Mouse (Mus musculus): ENCODE results near the gene Timm10. TPM values are rescaled to one million over a fixed set of nuclear protein-coding genes. Genes with fewer than 3 reads are reported as not detected.
A peak's percentile ranks its signal among the peaks of the same experiment; 100 is the strongest.
"Not testable (repeated sequence)": the region's sequence is repeated elsewhere in the genome, so short reads cannot be mapped to it uniquely, and the experiment has no call there.

Gene Timm10
- total RNA-seq (2021), result 10 to 100 TPM; 42.9 to 46.1 TPM
- long read RNA-seq, experiment 1, transcript Timm10-201 (3 exons, 690 nt), result major isoform, 19 of 20 reads
- long read RNA-seq, experiment 1, partial matches to known transcripts, result 0 of 20 reads
- long read RNA-seq, experiment 1, other reads (novel, unspliced or antisense), result 1 of 20 reads
- long read RNA-seq, experiment 2, transcript Timm10-201 (3 exons, 690 nt), result major isoform, 13 of 14 reads
- long read RNA-seq, experiment 2, partial matches to known transcripts, result 0 of 14 reads
- long read RNA-seq, experiment 2, other reads (novel, unspliced or antisense), result 1 of 14 reads

DNA sequence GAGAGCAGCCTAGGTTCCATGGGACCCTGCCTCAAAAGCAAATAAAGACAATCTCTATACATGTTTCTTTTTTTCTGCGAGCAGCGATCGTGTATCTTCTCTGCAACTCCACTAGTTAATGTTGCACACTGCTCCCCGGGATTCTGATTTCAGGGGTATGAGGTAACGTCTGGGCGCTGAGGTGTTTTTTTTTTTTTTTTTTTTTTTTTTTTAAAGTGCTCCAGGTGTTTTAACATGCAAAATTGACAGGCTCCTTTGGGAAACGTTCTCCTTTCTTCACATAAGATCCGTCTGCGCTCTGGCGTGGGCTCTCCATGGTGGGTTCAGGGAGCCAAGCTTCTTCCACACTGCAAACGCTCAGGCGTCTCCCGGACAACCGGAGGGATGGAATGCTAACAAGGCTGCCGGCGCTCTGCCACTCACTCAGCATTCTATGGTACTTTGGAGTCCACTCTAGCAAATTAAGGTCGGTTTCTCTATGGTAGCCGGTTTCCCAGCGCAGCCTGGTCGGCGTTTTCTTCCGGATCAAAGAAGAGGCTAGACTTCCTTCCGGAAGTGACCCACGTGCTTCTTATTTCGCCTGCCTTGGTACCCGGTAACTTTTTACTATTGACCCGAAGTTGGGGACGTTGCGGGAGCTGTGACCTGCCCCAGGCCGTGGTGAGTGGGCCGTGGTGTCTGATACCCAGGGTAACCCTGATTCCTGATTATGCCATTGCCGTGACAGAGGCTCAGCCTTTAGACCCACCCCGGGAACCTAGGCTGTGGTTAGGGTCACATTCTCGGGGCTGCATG, at the start of gene Timm10:
Gene Timm10 (plus strand): TSS at position 510 of the 795 bp plus-strand sequence.
- DNase-seq, result peak; percentile 74

DNA sequence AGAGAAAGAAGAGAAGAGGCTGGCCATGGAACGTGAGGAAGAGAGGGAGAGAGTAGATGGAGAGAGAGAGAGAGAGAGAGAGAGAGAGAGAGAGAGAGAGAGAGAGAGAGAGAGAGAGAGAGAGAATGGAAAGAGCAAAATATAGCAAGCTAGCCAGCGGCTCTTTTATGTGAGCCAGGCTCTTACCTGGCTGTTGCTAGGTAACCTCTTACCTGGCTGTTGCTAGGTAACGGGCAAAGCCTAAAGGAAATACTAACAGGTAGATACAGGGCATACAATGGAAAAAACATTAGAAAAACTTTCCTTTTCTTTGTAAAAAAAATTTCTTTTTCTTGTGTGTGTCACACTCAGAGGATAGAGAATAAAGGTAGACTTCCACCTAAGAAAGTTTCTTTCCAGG, 49.1 kb upstream of the Timm10 start:
- DNase-seq, result no peak

DNA sequence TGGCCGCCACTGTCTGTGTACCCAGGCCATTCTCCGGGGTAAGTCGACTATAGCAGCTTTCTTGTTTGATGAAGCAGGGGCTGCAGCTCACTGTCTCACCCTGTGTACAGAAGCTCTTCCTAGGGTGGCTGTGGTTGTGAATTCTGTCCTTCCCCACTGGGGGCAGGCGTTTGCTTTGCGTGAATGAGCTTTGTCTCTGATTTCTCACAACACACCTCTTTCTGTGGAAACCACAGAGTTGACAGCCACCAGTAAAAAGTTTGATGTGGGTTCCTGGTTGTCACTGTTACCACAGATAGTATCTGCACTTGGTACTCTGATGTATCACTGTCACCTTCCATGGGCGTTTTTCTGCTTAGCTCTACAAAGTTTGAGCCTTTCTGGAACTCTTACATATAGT, 47.6 kb upstream of the Timm10 start:
- no peak for DNase-seq

DNA sequence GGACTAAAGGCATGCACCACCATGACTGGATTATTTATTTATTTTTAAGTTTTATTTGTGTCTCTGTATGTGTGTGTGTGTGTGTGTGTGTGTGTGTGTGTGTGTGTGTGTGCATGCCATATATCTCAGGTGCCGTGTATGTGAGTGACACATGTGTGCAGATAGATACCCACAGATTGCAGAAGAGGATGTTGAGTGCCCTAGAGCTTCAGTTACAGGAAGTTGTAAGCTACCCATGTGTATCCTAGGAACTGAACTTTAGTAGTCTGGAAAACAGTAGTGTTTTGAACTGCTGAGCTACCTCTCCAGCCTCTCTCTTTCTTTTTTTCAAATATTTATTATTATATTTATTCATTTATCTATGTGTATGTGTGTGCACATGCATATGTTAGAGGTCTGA, 43.5 kb upstream of the Timm10 start:
- no peak for DNase-seq

DNA sequence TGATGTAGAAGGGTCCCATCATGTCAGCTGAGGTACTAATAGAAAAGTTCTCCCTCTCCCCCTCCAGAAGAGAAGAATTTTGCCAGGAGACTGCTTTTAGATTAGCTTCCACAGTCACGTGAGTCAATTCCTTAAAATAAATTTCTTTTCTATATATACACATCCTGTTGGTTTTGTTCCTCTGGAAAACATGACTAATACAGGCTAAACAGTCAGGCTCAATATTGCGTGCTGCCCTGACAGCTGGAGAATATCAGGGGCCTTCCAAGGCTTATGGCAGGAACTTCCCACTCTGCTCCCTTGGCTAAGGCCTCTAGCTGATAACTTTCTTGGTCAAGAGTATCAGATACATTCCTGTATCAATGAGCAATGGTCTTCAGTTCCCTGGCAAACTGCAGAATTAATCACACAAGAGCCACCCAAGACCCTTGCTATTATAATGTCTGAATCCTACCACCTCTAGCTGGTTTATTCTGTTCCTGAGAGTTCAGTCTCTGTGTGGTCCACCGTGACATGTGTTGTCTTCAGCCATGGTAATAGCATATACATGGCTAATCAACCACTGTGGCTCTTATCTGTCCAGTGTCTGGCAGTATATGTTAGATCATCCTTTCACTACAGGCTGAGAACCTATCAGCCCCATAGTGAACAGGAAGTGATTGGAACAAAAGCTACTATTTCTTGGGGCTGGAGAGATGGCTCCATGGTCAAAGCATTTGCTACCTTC, 42.8 kb upstream of the Timm10 start:
- DNase-seq, result no peak

DNA sequence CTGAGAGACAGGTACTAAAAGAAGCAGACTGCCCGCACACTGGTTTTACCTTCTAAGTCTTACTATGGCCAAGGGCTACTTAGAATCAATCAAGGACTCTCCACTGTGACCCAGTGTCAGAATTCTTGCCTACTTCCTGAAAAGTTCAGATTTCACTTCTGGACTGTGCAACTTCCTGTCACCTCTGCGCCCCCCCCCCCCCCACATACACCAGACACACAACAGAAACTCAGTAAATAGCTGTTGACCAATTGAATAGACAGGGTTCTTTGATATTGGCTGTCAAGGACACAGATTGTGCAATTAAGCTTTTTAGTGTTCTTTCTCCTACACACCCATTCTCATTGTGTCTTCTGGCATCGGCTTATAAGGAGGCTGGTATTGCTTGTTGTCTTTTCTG, 38.5 kb upstream of the Timm10 start:
- no peak for DNase-seq

DNA sequence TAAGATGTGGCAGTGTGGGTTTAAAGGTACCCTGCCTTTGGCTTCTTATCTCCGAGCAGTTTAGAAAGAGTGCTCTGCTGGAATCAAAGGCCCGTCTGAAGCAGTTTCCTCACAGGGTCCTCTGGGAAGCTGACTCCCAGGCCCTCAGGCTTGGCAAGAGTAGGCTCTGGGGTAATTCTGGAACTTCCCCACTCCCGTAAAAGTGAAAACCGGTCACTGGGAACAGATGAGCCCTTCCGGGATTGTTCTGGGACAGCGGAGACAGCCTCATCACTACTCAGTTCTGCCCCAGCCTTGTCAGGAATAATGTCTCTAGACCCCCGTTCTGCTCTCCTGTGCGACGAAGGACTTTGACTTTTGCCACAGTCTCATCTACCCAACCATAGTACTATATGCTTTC, 36.4 kb upstream of the Timm10 start:
- no peak for DNase-seq

DNA sequence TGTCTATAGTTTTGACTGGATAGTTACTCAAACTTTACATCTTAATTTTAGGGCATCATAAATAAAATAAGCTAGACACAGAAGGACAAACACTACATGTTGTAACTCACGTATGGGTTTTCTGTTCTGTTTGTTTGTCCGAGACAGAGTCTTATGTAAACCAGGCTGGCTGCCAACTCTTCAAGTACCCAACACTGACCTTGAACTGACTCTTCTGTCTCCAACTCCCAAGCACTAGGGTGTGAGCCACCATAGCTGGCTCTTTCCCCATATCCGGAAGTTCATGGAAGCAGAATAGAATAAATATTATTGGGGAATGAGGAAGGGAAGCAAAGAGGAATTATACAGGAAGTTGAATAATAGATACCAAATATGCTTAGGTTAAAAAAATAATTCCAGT, 34.3 kb upstream of the Timm10 start:
- no peak for DNase-seq

DNA sequence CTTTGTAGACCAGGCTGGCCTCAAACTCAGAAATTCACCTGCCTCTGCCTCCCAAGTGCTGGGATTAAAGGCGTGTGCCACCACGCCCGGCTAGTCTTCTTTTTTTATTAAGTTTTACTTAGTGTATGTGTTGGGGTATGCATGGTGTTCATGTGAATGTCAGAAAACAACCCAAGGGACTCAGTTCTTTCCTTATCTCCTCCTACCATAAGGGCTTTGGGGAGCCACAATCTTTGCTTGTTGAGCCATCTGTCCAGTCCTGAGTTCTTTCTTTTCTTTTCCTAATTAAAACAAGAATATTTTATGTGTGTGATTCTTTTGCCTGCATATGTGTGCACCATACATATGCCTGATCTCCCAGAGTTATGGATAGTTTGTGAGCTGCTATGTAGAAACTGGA, 33.6 kb upstream of the Timm10 start:
- DNase-seq, result no peak

DNA sequence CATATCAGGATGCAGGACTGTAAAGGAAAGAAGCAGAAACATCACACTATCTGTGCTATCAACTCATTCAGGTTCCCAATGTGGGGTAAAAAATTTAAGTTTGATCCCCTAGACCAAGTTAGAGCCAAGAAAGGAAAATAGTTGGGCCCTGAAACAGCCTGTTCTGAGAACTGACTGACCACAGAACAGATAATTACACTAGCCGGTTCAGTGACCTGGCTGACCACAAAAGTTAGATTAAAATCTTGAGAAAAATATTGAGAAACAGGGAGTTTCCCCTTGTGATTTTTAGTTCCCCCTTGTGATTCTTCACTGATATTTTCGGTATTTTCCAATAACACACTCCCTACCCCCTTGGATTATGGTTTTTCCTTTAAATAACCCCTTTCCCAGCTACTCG, 32.9 kb upstream of the Timm10 start:
- no peak for DNase-seq

DNA sequence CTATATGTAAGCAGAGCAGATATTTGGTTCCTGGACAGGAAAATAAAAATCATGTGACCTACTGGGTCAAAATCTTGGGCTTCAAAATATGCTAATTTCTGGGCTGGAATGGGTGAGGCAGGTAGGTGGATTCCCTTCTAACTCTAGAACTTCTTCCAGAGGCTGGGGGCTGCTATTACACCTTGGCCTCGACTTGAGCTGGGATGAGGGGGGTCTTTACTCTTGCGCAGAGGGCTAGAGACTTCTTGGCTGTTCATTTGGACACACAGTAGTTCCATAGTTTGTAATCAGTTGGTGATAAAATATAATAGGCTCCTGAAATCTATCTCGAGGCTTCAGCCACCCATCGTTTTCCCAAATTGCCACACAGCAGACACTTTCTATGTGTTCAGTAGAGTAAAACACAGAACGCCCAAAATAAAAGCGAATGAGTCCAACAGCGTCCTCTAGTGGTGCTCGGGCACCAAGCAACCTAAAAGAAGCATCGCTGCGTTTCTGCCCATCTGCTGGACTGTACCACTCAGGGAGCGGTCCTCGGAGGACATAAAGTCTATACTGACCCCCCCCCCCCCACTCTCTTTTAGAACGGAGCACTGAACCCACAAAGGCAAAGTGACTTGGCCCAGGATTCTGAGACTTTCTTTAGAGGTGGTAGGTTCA, 28.8 kb upstream of the Timm10 start:
- DNase-seq, result peak; percentile 78

DNA sequence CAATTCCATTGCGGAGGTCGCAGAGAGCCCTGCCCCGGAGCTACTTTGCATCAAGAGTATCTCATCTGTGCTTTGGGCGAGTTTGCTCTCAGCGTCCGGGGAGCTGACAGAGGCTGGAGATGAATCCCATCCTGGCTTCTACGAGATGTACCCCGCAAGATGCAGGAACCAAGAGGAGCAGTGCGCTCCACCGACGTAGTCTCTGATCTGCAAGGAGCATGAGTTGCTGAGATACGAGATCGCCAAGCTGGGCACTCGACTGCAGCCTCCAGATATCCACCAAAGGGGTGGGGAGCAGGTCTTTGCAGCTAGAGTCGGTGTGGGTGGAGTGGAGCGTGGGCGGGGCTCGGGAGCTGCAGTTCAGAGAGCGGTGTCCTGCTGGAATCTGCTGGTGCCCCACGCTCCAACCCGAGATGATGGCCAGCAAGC, 28.3 kb upstream of the Timm10 start, which contains the start of gene Ube2l6:
Gene Ube2l6 (plus strand): TSS at position 336 of the 429 bp plus-strand sequence.
- peak; percentile 62 for DNase-seq

DNA sequence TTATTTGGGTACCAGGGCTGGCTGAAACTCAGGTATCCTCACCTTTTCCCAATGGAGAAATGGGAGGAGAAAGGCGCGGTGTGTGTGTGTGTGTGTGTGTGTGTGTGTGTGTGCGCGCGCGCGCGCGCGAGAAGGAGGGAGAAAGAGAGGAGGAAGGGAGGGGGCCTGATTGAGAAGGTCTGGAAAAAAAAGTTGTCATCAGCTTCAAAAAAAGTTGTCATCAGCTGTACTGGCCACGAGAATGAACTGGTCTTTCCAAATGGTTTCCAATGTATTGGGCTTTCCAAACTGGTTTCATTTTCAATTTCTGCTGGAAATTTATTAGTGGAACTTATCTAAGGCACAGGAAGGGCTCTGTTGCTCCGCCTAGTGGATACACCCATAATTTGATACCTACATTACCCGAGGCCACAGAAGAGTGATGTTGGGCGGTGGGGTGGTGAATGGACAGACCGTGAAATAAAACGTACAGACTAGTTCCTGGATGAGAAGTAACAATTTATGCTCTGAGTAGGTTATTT, 27.7 kb upstream of the Timm10 start:
- DNase-seq, result peak; percentile 38

DNA sequence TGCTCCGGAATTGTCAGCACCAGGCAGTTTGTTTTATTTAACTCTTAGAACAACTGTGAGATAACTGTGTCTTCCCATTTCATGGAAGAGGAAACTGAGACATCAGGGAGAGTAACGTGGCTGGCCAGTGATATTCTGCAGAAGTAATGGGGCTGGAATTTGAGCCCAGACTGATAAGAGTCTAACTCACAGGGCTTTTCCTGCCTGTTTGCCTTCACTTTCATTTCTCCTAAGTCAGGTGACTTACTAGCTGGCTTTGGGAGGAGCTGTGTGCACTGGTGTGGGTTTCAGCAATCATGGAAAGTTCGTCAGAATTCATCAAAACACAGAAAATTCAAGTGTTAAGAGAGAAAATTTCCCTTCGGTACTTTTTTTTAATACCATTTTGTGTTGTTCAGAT, 26.5 kb upstream of the Timm10 start:
- no peak for DNase-seq

DNA sequence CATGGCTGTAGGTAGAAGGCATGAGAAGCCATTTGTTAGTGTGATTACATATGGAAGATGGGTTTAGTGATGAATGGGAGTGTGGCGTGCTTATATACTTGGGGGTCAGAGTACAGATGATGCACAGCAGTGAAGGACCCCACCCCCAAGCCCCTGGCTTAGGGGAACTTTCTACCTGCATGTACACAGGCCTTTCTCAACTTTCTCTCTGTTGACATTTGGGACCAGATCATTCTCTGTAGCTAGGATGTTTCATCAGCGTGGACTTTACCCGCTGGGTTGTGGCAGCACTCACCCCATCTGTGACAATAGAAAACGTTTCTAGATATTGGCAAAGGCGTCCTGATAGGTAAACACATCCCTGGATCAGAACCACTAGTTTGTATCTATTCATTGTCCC, 25.6 kb upstream of the Timm10 start:
- DNase-seq, result not testable (repeated sequence)

DNA sequence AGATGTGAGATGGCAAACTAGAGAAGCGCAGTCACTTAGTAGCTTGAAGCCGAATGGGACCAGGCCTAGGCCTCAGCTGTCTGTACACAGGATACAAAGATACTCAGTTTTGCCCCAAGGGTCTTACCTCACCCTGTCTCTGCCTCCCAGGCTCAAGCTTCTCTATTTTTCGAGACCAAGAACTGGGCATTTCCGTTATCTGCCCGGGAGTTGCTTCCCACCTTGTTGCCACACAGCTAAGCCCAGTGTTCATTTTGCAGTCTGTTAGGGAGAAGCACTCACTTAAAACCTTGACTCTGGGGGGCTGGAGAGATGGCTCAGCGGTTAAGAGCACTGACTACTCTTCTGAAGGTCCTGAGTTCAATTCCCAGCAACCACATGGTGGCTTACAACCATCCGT, 22.8 kb upstream of the Timm10 start:
- DNase-seq, result no peak

DNA sequence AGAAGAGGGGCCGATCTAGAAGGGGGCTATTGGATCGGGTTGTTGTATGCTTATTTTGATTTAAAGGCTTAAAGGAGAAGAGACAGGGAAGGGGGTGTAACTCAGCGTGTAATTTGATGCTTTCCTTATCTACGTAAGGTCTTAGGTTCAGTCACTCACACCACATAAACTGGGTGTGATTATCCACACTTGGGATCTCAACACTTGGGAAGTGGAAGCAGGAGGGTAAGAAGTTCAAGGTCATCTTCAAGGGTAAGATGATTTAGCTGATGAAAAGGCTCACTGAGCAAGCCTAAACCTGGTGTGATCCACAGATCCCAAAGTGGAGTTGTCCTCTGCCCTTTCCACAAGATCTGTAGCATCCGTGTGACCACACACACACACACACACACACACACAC, 20.3 kb upstream of the Timm10 start:
- DNase-seq, result no peak

DNA sequence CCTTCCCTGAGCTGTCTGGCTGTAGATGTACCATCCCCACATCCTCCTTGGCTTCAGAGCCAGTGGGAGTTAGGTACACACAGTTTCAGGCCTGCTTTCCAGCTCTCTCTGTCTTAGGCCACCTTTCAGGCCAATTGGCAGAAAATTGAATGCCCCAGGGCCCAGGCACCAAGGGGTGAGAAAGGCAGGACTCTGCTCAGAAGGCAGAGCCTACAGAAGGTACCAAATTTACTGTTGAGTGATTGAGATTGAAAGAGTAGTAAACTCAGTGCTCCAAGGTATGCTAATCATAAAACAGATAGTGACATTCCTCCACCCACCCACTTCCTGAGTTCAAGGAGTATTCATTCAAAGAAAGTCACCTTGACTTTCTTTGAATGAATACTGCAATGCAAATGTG, 17.5 kb upstream of the Timm10 start:
- no peak for DNase-seq

DNA sequence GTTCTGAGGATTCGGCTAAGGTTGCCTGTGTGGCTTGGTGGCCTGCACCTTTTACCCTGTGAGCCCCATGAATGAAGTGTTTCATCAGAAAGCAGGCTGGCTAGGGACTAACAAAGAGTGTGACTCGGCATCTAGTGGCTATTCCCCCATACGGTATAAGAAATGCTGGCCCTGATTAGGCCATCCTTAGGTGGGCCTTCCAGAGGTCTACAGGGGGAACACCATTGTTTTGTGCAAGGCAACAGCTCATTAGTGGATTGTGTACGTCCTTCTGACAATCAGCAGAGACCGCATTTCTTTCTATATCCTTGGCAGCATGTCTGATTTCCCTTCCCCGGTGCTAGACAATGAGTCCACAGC, 16.3 kb upstream of the Timm10 start:
- no peak for DNase-seq

DNA sequence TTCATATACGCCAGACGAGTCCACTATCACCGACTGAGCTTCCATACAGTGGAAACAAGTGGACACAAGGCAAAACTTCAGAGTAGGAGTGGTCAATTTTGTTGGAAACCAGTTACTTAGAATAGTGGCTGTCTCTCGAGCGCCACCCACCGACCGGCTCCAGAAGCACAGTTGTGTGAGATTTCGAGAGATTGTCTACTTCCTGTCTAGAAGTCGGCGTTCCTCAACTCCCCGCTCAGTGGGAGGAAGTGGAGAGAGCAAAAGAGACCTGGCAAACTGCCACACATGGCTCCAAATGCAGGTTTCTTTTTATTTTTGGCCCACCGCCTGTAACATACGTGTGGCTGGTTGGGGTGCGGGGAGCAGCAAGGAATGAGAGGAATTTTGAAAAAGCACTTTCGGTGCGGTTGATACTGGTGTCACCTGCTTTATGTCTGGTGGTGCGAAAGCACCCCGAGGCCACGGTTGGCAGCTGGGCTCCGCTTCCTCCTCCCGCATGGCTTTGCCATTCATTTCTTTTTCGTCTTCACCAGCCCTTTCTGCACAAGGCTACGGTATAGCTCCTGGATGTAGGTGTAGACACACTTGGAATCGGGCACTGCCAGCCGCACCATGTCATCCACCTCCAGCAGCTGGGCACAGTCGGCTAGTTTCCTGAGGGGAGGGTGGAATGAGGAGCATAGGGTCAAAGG, 15.8 kb upstream of the Timm10 start:
- peak; percentile 87 for DNase-seq

DNA sequence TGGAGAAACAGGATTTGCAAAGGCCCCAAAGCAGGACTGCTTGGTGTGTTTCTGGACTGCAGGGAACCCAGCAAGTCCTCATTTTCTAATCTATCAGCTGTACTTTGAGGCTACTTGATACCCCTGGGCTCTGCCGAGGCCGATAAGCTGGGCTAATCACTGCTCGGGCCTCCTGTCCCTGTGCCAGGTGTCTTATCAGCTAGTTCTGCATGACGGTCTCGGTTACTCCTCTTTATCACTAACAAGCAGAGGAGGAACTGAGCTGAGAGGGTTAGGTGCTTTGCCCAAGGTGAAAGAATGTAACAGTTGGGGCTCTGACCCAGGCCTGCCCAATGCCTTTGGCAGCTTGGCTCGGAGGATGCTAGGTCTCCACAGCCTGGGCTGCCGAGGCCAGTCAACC, 14.9 kb upstream of the Timm10 start:
- DNase-seq, result no peak

DNA sequence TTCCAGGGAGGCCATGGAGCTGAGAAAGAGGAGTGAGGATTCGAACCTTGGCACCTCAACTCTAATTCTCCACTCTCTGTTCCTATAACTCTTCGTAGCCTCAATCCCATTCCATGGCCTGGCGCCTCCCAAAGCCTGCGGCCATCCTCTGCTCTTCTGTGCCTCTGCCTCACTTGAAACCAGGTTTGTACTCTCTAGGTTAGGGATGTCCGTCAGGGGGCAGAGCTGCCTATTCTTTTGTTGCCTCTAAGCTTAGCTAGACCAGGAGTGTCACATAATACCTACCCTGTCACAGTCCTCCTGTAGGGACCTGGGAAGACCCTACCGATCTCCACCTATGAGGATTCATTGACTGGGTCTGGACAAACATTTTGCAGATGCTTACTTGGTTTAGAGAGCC, 14.1 kb upstream of the Timm10 start:
- DNase-seq, result no peak

Measured in gastrocnemius, postnatal 10 days (tissue).